Mouse (Mus musculus) hindlimb bud, embryonic 11.5 days (tissue): ENCODE results near the gene Cd69.

Experiments
- DNase-seq: peaks from one replicate; pipeline ENCODE4 v3.0.0-alpha.2; 2012; ENCODE audit warnings: low read depth, low spot score; ENCODE audit errors: extremely low spot score

Gene Cd69

GRCm38 (mm10) chr6:129225078-129225477 is 50.2 kb downstream of the Cd69 start:
- no peak for DNase-seq

DNA sequence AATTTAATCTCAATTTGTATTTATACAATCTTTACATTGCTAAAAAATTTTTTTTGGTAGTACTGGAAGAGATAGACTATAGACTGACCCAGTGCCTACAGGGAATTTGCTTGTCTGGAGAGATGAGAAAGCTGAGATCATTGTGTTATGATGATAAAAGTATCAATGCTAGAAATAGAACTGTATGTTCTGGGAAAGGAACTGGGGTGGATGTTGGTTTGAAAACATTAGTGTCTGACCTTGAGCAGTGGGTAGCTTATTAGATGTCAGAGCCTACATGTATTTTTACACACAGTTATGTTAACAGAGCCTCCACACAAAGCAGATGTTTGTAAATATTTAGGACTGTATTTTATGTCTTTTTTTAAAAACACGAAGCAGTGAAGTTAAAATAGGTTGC is 51.1 kb downstream of the Cd69 start:
- no peak for DNase-seq

- no peak for DNase-seq
Measured at GRCm38 (mm10) chr6:129223611-129224010, 51.6 kb downstream of the Cd69 start.

DNA sequence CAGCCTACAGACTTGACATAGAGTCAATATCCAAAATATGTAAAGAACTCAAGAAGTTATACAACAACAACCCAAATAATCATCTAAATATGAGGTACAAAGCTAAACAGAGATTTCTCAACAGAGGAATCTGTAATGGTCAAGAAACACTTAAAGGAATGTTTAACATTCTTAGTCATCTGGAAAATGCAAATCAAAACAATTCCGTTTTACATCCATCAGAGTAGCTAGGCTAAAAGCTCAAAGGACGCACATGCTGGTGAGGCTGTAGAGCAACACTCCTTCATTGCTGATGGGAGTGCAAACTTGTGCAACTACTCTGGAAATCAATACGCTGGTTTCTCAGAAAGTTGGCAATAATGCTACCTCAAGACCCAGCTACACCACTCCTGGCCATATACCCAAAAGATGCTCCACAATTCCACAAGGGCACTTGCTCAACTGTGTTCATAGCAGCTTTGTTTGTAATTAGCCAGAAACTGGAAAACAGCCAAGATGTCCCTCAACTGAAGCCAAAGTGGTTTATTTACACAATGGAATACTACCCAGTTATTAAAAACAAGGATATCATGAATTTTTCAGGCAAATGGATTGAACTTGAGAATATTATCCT is 52.9 kb downstream of the Cd69 start:
- DNase-seq, result no peak

GRCm38 (mm10) chr6:129221053-129221452 is 54.2 kb downstream of the Cd69 start:
- no peak for DNase-seq

DNA sequence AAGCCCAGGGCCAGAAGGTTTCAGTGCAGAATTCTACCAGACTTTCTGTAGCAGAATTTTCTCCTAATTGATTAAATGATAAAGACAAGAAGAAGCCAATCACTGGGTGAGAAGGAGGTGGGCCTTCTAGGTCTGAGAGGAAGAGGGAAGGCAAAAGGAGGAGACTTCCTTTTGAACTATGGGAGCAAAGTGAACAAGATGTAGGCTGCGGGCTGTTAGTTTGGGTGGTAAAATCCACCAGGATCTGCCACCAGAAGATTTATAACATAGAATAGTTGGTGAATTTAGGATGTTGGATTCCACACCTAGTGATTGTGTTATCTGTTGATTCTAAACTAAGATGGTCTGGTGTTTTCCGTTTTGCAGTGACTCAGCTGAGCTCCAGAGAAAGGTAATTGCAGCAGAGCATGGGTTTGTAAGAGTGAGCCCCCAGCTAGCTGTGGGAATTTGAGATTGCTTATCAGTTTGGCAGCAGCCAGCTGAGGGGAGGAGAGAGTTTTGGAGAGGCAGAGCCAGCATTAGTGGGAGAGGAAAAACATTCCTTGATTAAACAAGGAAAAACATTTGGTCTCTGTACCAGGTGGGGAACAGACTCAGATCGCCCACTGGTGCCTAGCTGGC is 55.2 kb downstream of the Cd69 start:
- no peak for DNase-seq

DNA sequence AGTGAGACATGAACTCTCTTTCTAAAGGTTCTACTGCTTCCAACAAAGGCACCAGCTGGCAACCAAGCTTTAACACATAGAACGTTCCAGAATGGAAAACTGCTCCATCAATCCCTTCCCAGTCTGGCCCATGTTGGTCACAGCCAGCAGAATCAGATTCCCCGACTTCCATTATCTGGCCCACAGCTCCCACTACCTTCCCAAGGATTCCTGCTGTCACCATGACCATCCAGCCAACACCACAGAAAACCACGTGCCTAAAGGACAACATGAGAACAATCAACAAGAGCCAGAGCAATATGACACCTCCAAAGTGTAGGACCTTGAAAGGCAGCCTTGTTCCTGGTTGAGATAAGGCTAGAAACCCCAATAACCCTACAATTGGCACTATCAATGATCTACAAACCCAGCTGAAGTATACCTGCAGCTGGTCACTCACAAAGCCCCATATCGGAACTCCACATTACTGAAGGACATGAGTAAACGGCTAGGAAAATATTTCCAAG is 57.0 kb downstream of the Cd69 start:
- DNase-seq, result no peak
